Mouse (Mus musculus) lung, postnatal 25 days (tissue): ENCODE results near the gene Gramd1b.

ENCODE experiments used
- DNase-seq: peaks from one replicate; pipeline ENCODE4 v3.0.0; 2022; ENCODE audit warnings: low spot score

The Gramd1b gene

GRCm38 (mm10) chr9:40366795-40367194 is 164.4 kb downstream of the Gramd1b start:
- DNase-seq: no peak

DNA sequence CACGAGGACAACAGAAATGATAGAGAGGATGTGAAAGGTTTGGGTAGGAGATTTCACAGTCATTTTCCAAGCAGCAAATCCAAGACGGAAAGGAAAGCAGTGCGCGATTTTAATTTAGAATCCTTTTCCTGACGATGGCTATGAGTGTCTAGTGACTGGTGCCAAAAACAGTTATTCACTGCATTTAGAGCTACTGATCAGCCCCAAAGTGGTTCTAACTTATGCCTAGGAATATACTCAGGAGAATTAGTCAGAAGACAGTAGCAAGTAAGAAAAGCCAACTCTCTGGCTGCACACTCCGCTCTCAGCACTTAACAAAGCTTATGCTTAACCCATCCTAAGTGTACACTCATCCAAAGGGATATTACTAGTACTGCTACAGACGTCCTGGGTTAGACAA is 166.9 kb downstream of the Gramd1b start:
- no peak for DNase-seq

DNA sequence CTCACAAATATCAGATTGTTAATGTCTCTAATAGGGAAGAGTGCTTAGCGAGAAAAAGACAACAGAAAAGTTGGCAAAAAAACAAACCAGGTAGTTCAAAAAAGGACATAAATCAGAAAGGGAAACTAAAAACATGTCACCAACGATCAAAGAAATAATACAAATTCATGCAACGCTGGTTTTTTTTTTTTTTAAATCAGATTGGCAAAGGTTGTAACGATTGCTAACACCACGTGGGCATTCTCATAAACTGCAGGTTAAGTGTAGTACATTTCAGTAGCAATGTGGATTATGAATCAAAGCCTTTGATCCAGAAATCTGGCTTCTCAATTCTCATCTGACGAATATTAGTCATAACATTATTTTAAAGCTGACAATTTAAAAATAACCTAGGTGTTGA is 169.2 kb downstream of the Gramd1b start:
- no peak for DNase-seq

GRCm38 (mm10) chr9:40358408-40358896 is 172.7 kb downstream of the Gramd1b start:
- peak; percentile 16 for DNase-seq

DNA sequence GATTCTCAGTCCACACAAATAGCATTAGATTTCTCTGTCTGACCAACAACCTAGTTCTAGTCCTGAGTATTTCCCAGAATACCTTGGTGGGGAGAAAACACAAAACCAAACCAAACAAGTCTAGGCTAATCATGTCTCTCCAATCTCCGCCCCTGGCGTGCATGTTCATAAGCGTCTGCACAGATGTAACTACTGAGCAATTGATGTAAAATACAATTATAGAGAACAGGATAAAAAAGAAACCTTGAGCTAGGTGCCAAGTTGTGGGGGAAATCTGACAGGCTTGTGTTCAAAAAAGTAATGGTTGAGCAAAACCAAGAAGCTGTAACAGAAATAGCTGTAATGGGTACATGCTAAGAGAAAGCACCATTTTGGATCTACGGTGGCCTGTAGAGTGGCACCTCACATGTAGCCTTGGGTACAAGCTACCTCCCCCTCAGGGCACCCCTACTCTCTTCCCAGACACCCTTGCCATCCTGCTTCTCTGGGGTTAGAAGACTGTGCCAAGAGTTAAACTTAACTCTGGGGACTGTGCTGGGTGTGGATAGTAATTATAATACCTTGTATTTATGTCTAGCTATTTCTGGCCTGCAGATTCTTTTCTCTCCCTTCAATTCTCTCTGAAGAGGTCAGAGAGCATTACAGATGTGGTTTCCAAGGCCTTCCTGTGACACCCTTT is 174.3 kb downstream of the Gramd1b start:
- DNase-seq: no peak

DNA sequence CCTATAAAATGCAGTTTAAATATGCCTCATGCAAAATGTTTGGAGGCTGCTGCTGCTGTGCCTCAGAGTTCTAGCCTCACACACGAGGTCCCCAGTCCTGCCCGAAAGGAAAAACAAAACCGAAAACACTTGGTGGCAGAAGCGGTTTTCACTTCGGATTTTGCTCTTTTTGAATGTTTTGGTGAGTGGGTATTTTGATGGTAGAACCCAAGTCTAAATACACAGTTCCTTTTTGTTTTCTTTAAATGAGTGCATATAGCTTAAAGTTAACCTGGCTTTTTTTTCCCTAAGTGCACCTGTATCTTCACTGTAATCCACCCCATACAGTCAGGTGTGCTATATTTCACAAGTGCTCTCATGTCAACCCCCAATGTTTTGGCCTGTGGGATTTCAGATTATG is 174.8 kb downstream of the Gramd1b start:
- no peak for DNase-seq

- DNase-seq: no peak
These were observed 175.8 kb downstream of the Gramd1b start for GRCm38 (mm10) chr9:40355406-40355805.

DNA sequence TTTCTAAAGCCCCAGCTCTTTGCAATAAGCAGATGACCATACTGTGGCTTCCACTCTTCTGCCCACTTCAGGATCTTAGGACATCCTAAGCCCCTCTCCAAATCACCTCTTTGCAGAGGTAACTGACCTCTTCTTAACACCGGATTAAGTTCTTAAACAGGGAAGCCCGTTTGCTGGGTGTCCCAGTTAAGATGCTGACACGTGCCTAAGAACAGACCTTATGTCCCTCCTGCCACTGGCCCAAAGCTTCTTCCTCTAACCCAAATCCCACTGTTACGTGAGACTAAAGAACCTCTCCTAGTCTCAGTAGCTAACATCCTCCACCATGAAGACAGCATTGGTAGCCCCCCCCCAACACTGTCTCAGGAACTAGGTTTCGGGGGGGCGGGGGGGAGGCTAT is 177.6 kb downstream of the Gramd1b start:
- no peak for DNase-seq

- peak; percentile 46 for DNase-seq
These were observed 180.5 kb downstream of the Gramd1b start for GRCm38 (mm10) chr9:40350640-40351039.

DNA sequence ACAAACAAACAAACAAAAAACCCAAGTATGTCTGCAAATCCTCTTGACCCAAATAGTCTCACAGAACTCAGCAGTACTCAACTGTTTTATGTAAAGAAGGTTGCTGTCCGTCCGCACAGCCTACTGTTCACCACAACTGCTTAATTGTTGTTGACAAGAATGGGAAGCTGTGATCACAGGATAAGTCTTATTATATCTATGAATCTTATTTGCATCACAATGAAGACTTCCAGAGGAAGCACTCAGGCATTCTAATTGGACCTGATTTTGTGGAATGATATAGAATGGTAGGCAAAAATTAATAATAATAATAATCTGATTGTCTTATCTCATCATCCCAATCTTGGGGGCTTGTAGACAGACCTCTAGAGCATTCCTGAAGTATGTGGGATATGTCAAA is 181.1 kb downstream of the Gramd1b start:
- DNase-seq: no peak

DNA sequence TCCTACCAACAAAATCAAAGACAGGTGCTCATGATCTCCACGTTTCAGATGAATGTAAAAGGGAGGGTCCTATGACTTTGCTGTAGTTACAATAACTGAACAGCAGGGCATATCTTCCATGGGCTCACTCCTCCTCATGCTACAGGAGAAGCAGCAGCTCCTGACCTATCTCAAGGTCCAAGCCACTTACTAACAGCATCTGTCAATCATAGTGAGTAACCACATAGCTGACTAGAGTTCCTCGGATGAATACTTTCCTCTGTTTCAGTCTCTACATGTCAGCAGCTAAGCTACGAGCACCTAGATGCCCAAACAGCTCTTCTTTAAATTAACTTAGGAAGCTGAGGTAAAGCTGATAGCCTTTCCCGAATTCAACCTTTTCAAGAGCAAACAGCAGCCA is 181.6 kb downstream of the Gramd1b start:
- no peak for DNase-seq

DNA sequence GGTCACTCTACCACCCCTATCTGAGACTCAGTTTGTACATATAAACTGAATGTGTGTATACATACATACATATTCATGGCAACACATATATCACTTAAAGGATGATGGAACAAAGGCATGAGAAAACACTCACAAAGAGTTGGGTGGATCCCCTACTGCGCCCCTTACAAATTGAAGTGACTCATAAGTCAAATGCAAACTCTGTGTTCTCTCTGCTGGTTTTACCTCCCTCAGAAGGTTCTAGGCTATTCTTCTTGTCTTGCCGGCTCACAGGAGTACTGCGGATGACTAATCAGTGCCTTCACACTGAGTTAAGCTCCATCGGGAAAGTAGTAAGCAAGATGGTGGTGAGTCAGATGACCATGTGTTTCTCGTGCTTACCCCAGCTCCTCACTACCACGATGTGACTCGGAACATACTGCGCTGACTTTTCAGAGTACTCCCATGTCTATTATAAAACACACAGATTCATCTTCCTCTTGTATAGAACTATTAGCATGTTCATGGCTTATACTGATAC is 182.4 kb downstream of the Gramd1b start:
- DNase-seq: no peak

DNA sequence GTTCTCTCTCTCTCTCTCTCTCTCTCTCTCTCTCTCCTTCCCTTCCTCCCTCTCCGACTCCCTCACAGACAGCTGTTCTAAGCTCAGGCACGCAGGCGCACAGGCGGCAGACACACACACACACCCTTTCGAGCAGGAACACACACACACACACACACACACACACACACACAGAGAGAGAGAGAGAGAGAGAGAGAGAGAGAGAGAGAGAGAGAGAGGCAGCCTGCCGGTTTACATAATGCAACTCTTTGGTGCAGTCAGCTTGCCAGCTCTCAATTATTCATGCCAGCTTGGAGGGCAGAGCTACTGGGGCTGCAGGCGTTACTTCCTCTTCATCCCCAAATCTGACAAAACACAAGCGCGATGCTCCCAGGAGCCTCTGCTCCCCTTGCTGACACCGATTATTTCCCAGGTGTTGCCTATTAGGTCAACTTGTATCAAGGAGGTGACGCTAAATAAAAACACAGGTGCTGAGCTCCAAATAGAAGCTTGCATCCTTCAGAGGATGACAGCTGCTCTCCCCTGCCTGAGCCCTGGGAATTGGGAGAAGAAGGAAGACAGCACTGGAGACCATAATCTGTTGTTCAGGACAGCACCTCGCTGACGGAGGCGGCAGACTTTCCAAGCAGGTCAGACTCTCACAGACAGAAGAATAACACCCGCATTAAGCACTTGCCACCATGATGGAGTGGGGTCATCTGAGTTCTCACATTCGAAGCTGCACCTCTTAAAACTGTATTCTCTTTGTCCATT is 184.8 kb downstream of the Gramd1b start:
- DNase-seq: peak; percentile 27

DNA sequence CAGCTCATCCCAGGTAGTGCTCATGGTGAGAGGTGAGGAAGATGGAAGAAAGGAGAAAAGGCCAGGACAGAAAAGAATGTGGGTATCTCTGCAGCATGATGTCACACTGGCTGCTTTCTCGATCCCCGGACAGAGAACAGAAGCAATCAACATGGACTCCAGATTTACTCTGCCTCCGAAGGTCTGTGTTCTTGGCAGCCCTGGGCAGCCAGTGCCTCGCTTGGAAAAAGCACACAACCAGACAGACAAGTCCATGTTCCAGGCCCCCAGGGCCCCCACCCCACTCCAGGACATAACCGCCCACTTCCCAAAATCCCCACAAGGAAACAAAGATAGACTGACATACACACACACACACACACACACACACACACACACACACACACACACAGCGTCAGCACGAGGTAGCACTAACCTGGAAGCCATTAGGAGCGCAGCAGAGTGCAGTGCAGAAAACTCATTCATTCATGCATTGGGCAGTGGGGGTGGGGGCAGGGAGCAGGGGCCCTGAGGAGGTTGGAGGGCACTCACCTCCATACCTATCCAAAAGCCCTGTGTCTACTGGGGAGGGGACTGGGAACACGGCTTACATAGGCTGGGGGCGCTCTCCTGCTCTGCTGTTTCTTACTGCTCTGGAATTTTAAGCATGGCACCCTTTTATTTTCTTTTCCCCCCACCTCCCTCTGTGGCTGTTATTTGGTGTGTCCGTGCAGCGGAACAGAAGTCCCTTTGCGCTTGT is 185.5 kb downstream of the Gramd1b start:
- no peak for DNase-seq

- DNase-seq: no peak
These were observed 186.2 kb downstream of the Gramd1b start for GRCm38 (mm10) chr9:40344801-40345492.

DNA sequence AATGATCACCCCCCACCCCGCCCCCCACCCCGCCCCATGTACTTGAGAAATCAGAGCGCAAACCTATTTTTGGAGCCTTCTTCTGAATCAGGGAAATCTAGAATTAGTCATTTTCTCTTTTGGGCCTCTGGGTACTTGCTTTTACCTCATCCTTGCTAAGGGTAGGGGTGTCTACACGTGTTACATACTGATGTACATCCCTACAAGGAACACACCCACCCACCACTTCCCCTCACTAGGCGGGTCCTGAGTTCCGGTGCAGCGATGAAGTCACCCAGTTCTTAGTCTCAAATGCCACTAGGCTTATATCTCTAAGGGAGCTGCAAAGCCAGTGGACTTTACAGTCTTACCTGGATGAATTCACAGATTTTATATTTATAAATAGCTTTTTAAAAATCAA is 187.4 kb downstream of the Gramd1b start:
- DNase-seq: no peak

DNA sequence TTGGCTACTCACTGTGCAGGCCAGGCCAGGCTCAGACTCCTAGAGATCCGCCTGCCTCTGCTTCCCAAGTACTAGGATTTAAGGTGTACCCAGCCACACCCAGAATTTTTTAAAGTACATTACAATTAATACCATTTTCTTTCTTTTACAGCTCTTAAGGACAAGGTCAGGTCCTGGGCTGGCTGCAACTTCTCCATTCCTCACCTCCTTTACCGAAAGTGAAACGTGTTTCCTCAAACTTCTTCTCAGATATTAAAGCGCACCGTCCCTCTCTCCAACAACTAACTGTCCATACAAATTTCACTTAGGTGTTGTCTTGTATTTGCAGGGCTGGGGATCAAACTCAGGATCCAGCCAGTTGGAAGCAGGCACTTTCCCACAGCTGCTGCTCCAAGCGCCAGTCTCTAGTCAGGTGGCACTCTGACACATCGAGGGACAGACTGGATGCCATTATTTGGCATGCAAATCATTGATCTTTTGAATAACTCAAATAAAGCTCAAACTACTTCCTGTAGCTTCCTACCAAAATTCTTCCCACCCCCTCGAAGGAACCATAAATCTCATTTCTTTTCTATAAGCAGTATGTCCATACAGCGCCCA is 188.0 kb downstream of the Gramd1b start:
- no peak for DNase-seq

DNA sequence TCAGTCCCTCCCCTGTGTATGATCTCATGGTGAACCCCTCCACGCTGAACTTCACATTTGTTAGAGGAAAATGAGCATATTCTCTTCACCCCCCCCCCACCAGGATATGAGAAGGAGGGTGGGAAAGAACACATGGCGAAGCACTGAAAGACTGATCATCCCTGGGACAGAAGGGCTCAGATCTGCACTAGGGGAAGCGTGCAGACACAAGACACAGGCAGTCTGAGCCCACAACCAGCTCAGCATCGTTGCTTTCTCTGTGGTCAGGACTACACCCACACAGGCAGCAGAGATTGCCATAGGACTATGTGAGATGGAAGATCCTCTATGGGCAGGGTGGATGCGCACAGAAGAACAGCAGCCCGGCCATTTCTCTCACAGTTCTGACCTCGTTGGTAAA is 189.1 kb downstream of the Gramd1b start:
- no peak for DNase-seq

DNA sequence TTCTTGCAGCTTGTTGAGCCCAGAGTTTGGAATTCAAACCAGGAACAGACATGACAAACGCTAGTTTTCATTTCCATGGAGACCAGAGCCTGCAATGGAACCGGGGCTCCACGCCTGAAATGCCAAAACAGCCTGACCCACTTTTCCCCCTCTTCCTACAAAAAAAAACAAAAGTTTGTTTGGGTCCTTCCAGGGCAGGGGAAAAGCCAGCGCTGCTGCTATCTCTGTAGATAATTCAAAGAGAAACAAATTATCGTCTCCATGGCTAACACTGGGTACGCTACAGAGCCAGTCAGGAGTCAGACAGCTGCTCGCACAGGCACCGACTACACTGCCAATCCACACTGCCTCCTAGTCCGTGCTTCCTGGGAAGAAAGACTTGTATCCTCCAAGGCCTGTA is 191.6 kb downstream of the Gramd1b start:
- DNase-seq: no peak

- no peak for DNase-seq
These were observed 193.9 kb downstream of the Gramd1b start for GRCm38 (mm10) chr9:40337131-40337820.

DNA sequence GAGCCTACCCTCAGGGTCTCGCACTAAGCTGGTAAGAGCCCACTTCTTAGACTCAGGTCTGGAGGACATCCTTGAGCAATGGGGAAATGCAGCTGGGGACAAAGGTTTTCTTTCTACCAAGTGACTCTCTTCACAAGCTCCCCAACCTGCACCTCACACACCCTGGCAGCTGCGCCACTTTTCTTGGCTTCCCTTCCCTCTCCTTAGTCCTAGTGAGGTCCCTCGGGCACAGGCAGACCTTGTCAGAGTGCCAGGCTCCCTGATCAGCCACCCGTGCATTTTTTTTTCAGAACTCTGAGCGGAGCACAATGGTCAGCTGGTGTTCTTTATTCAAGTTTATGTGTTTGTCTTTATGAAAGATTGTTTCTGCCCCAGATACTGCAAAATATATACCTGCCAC is 194.5 kb downstream of the Gramd1b start:
- no peak for DNase-seq
